Mouse (Mus musculus): Measurements from ENCODE around the gene Macrod2. TPM values are rescaled to one million over a fixed set of nuclear protein-coding genes. Genes with fewer than 3 reads are reported as not detected.

Macrod2 gene
- total RNA-seq, 1 experiment from 2014 or later = 7.7 TPM

DNA sequence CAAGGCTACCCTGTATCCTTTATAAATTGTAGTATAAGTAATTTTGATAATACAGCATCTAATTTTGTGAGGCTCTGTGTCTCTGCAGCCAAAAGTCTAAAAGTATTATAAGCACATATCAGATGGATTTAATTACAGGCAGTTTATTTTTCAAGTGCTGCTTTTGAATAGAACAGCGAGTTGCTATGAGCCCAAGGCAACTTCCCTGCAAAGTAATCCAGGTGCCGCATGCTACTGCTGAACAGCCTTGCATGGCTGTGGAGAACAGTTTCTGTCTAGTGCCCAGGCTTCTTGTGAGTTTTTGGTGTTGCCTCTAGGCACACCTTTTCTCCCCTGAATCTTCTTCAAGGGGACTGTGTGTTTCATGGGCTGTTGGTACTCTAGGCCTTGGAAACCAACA, 517.8 kb downstream of the Macrod2 start:
- no peak for ATAC-seq (replicated peaks in 1 of 2; ENCODE audit: insufficient read depth in 1 of 2, low FRiP score in 2 of 2, low TSS enrichment in 1 of 2, low read depth in 1 of 2, poor library complexity in 2 of 2, severe bottlenecking in 2 of 2)

DNA sequence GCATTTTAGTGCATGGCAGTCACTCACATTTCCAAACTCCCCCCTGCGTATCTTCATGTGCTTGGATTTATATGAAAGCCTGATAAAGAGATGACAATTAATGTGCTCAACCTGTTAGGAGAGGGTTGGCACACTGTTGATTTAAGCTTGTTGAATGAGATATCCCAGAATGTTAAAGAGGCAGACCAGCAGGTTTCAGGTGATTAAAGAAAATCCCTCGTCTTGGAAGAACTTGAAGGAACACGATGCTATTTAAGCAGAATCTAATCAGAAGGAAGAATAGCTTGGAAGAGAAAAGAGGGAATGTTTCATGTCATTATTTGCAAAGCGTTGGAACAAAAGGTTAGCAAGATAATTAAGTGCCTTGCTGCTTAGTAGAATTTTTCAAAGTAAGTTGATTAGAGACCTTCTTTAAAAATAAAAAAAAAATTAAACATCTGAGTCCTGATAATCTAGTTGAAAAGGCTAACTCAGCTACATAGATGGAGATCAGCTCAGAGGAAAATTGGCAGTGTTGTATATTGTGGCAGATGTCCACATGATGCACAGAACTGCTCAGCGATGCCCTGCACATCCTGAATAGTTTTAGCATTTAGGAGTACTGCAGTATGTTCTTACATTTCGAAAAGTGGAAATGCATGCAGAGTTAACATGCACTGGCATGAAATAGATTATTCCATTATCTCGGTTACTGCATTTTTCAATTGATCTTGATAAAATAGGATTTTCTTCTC, 518.7 kb downstream of the Macrod2 start:
- ATAC-seq (replicated peaks in 1 of 2; ENCODE audit: insufficient read depth in 1 of 2, low FRiP score in 2 of 2, low TSS enrichment in 1 of 2, low read depth in 1 of 2, poor library complexity in 2 of 2, severe bottlenecking in 2 of 2) = no peak

DNA sequence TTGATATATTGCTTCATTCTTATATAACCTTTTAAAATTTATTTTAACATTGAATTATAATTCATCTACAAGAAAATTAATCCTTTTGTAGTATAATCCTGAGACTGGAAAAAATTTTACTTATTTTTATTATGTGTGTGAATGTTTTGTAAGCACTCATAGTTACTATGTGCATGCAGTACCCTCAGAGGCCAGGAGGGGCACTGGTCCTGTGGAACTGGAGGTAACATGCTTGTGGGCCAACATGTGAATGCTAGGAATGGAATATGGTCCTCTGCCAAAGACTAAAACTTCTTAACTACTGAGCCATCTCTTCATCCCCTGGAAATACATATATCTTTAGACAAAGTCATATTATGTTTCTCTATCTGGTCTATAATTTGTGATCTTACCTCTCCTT, 531.8 kb downstream of the Macrod2 start:
- ATAC-seq (replicated peaks in 1 of 2; ENCODE audit: insufficient read depth in 1 of 2, low FRiP score in 2 of 2, low TSS enrichment in 1 of 2, low read depth in 1 of 2, poor library complexity in 2 of 2, severe bottlenecking in 2 of 2) = no peak

DNA sequence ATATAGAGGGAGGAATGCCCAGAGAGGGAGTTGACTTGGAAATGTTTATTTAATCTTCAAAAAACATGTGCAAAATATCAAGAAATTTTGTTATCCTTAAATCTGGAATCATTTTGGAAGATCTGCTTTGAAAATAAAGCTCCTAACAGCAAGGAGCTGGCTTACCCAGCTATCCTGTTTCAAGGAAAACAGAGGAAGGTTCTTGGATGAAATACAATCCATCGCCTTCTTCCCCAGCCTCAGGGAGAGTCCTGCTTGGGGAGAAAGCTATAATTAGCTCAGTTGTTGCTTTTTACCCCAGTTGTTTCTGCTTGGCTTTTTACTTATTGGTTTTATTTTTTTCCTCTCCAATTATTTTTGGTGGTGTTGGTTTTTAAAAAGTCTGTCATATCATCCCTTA, 539.4 kb downstream of the Macrod2 start:
- no peak for ATAC-seq (replicated peaks in 1 of 2; ENCODE audit: insufficient read depth in 1 of 2, low FRiP score in 2 of 2, low TSS enrichment in 1 of 2, low read depth in 1 of 2, poor library complexity in 2 of 2, severe bottlenecking in 2 of 2)

DNA sequence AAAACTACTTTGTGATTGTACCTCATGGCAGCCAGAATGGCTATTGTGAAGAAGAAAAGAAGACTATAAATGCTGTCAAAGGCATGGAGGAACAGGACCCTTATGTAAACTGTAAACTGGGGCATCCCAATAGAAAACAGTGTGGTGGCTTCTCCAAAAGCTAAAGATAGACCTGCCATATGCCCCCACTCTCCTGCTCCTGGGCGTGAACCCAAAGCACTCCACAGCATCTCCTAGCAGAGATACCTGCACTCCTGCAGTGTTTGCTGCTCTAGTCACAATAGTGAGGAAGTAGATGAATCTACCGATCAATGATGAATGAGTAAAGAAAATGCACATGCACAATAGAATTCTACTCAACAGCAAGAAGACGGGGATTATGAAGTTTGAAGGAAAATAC, 554.4 kb downstream of the Macrod2 start:
- ATAC-seq (replicated peaks in 1 of 2; ENCODE audit: insufficient read depth in 1 of 2, low FRiP score in 2 of 2, low TSS enrichment in 1 of 2, low read depth in 1 of 2, poor library complexity in 2 of 2, severe bottlenecking in 2 of 2) = no peak

DNA sequence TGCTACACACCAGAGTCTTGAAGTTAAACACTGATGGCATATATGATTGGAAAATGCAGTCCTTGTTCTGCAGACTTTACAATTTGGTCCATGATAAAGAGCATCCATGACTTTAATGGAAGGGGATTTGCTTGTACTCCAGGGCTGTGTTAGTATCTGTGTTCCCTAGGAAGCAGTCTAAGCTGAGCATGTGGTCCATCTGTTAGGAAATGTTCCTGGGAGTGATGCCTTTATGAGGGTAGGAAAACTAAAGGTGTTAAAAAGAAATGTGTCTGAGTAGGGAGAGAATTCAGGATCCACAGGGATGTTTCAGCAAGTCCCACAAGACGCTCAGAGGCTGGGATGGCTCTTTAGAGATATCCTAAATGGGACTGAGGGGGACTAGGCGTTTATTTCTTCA, 564.1 kb downstream of the Macrod2 start:
- ATAC-seq (replicated peaks in 1 of 2; ENCODE audit: insufficient read depth in 1 of 2, low FRiP score in 2 of 2, low TSS enrichment in 1 of 2, low read depth in 1 of 2, poor library complexity in 2 of 2, severe bottlenecking in 2 of 2) = no peak

DNA sequence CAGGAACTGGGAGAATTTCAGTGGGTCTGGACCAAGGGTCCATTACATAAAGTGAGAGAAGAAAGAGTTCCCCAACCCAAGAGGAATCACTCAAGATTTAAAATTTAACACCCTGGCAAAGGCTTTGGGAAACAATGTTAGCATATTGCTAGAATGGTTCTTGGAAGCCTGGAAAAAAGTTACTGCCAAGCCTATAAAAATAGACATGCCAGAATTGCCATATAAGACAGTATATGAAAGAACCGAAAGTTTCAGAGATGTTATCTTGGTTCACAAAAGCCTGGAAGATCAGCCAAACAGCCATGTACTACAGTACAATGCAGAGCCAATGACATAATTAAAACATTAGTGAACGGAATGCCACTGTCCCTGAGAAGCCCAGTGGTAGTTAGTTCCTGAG, 575.1 kb downstream of the Macrod2 start:
- no peak for ATAC-seq (replicated peaks in 1 of 2; ENCODE audit: insufficient read depth in 1 of 2, low FRiP score in 2 of 2, low TSS enrichment in 1 of 2, low read depth in 1 of 2, poor library complexity in 2 of 2, severe bottlenecking in 2 of 2)

DNA sequence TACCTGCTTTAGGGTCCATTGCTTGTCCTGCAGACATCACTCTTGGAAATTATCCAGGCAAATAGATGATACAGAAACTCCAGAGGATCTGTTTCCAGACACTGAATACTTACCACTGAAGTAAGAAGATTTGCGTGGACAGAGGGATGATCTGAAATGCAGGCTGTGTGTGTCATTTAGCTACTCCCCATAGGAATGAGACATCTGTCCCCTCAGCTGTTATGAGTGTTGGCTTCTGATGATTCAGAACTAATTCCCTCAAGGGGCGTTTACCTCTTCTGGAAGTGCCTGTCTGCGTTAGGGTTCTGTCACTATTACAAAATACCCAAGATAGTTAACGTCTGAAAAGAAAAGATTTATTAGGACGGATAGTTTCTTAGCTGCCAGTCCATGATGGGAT, 576.7 kb downstream of the Macrod2 start:
- ATAC-seq (replicated peaks in 1 of 2; ENCODE audit: insufficient read depth in 1 of 2, low FRiP score in 2 of 2, low TSS enrichment in 1 of 2, low read depth in 1 of 2, poor library complexity in 2 of 2, severe bottlenecking in 2 of 2) = no peak

DNA sequence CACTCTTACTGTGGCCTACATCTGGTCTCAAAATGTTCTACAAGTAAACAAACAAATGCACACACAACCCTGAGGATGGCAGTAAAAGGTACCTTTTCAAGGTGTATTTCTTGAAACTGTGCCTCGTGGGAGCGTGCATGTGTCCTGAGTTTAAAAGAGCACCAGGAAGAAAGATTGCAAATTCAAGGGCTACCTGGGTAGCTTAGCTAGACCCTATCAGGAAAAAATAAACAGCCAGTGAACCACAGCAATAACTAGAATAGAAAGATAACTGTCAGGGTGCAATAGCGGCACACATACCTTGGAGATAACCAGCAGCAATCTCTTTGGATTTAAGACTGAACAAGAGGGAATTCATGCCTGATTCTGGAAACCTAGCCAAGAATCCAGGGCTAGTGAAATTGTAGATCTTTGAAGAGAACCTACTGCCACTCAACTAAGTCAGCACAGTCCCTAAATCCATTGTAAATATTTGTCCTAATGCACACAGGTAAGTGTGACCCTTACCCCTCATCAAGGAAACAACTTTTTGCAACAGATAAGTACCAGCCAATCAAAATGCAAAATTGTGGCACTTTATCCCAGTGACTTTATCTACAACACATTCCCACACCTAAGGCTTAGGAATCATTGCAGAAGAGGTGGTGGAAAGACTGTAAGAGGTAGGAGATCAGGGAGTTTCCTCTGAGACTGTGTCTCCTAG, 590.7 kb downstream of the Macrod2 start:
- ATAC-seq (replicated peaks in 1 of 2; ENCODE audit: insufficient read depth in 1 of 2, low FRiP score in 2 of 2, low TSS enrichment in 1 of 2, low read depth in 1 of 2, poor library complexity in 2 of 2, severe bottlenecking in 2 of 2) = no peak

DNA sequence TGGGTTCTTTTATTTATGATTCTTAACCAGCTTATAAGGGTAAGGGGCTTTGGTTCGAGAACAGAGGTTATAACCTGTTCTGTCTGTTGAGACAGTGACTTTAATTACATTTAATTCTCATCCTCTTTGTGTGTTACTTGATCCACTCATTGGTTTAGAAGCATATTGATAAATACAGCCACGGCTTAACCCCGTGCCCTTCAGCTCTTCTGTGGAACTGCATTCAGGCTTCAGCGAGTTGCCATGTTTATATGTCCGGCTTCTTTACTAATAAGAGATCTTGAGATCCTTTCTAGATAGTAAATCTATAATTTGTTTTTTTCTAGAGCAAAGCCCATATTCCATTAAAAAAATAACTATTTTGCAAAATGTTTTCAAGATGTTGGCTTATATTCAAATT, 608.7 kb downstream of the Macrod2 start:
- ATAC-seq (replicated peaks in 1 of 2; ENCODE audit: insufficient read depth in 1 of 2, low FRiP score in 2 of 2, low TSS enrichment in 1 of 2, low read depth in 1 of 2, poor library complexity in 2 of 2, severe bottlenecking in 2 of 2) = no peak

DNA sequence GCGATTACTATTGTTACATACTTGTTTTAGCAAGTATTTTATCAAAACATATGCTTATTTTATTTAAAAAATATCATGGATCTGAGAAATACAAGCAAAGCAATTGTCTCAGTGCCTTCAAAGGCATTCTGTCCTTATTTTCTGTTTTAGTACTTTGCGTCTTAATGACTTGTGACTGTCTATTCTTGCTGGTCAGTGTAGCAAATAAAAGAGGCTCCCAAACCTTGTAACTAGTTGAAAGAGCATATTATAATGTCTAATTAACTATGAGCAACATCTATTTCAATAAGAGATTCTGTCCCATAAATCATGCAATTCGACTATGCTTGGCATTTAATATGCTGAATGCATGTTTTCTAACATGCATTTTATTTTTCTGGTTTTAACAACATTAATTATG, 609.2 kb downstream of the Macrod2 start:
- ATAC-seq (replicated peaks in 1 of 2; ENCODE audit: insufficient read depth in 1 of 2, low FRiP score in 2 of 2, low TSS enrichment in 1 of 2, low read depth in 1 of 2, poor library complexity in 2 of 2, severe bottlenecking in 2 of 2) = no peak

DNA sequence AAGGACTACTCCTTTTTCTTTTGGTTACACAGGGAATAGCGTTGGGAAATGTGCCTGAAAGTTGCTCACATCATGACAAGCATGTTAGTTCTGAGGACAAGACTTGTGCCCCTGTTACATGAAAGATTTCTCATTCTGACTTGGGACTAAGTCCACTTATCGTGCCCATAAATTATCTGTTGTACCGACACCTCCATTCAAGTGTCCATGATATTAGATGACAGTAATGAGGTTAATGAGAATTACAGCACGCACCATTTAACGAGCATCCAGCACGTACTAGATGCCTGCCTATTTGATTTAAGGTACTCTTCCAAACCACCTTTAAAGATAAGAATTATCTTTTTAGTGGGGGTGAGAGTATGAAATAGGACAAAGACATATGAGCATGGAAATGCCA, 610.5 kb downstream of the Macrod2 start:
- ATAC-seq (replicated peaks in 1 of 2; ENCODE audit: insufficient read depth in 1 of 2, low FRiP score in 2 of 2, low TSS enrichment in 1 of 2, low read depth in 1 of 2, poor library complexity in 2 of 2, severe bottlenecking in 2 of 2) = no peak

DNA sequence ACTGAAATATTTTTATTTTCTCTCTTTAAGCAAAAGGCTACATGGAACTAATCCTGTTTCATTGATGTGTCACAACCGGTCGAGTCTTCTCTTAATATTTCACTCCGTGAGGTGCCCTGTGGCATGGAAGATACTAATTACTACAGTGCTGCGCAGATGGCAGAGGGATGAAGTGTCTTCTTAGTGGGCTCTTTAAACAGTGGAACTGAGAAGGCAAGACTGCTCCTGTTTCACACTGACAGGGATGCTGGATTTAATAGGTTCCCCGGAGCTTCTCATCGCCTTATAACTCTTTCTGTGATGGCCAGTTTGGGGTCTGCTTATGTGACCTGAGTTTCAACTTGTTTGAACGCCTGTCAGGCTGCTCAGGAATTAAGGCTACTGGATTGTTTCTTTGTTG, 612.6 kb downstream of the Macrod2 start:
- no peak for ATAC-seq (replicated peaks in 1 of 2; ENCODE audit: insufficient read depth in 1 of 2, low FRiP score in 2 of 2, low TSS enrichment in 1 of 2, low read depth in 1 of 2, poor library complexity in 2 of 2, severe bottlenecking in 2 of 2)

DNA sequence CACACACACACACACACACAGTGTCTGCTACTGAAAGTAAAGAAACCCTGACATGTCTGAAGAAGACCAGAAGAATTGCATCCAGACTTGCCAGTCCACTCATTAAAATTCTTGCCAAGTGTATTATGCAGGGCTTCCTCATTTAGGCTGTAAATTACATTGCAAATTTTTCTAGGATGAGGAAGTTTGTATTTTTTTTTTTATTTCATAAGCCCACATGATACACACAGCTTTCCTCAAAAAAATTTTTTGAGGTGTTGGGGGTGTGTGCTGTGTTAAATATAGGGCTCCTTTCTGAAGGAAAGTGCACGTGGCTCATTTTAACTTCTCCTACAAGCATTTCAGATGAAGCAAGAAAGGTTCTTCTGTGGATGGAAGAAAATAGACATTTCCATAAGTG, 613.3 kb downstream of the Macrod2 start:
- ATAC-seq (replicated peaks in 1 of 2; ENCODE audit: insufficient read depth in 1 of 2, low FRiP score in 2 of 2, low TSS enrichment in 1 of 2, low read depth in 1 of 2, poor library complexity in 2 of 2, severe bottlenecking in 2 of 2) = peak; percentile 65

DNA sequence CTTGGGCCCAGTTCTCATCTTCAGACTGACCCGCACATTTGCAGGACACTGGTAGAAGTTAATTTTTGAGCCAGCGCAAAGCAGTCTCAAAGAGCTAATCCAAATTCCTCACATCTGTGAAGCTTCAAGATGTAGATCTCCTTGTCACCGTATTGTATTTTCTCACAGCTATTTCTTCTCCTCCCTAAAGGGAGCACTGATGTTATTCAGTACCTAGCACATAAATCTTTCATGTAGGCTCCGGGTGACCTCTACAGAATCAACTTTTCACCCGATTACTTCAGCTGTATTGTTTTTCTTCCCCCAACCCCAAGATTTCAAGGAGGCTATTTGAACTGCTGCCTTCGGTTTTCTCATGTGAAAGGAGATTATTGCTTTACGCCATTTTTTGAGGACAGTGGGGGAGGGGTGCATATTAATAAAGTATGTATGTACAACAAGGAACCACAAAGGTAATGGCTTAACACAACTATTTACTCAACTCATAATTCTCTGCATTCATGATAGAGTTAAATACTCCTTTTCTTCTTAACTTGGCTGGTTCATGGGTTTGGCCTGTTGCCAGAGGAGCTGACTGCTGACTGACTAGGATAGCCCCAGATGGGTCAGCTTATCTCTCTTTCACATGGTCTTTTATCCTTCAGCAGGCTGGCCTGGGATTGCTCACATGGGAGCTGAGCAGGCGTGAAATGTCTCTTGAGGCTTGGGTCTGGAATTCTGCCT, 618.5 kb downstream of the Macrod2 start:
- ATAC-seq (replicated peaks in 1 of 2; ENCODE audit: insufficient read depth in 1 of 2, low FRiP score in 2 of 2, low TSS enrichment in 1 of 2, low read depth in 1 of 2, poor library complexity in 2 of 2, severe bottlenecking in 2 of 2) = no peak

DNA sequence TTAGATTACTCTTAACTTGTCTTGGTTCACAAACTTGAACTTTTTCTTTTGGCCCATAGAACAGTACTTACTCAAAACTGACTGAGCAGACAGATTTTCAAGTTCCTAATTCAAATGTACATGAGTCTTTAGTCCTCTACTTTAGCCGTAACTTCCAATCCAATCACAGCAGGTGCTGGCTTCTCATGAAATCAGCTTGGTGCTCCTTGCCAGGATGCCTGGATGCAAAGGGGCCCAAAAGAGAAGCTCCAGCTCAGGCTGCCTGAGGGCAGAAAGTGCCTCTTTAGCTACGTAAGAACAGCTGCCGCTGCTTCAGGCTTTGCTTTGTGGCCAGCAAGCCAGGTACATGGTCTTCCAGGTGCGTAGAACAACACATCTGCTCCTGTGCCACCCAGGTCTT, 627.9 kb downstream of the Macrod2 start:
- no peak for ATAC-seq (replicated peaks in 1 of 2; ENCODE audit: insufficient read depth in 1 of 2, low FRiP score in 2 of 2, low TSS enrichment in 1 of 2, low read depth in 1 of 2, poor library complexity in 2 of 2, severe bottlenecking in 2 of 2)

DNA sequence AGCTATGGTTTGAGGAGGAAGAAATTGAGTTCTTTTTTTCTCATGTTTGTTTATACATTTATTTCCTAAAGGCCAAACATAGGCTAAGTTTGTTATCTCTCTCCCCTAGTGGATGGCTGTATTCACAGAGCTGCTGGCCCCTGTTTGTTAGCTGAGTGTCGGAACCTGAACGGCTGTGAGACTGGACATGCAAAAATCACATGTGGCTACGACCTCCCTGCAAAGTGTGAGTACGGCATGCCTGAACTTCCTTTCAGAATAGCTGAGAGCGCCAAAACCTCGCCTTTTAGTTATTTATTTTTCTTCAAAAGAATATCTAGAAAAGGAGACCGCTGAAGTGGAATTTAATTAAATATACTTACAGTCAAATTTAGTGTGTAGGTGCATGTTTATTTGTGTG, 628.8 kb downstream of the Macrod2 start:
- no peak for ATAC-seq (replicated peaks in 1 of 2; ENCODE audit: insufficient read depth in 1 of 2, low FRiP score in 2 of 2, low TSS enrichment in 1 of 2, low read depth in 1 of 2, poor library complexity in 2 of 2, severe bottlenecking in 2 of 2)

DNA sequence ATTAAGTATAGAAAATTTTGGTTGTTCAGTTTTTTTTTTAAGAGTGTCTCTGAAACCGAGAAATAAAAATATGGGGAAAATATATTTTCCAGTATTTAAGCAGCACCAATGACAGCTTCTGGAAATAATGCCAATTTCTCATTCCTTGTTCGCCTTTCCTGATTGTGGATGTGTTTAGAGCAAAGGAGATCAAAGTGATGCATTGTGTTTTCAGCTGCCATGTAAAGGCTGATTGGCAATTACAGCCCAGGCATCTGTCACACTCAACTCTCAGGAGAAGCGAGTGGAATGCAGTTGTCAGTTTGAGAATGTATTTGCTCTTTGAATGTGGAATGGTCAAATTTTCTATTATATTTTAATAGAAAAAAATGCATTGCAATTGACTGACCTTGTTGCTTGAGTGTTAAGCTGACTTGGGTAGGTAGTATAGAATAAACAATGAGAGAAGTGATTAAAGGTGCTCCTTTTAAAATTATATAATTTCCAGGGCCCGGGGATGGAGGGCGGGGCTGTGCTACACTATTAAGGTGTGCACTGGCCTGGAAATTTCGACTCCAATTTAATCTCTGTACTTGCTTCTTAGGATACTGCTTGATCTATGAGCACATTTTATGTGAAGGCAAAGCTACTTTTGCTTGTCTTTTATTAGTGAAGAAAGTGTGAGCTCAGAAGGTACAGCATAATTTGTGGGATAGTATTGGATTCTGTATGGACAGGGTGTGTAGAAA, 629.4 kb downstream of the Macrod2 start:
- no peak for ATAC-seq (replicated peaks in 1 of 2; ENCODE audit: insufficient read depth in 1 of 2, low FRiP score in 2 of 2, low TSS enrichment in 1 of 2, low read depth in 1 of 2, poor library complexity in 2 of 2, severe bottlenecking in 2 of 2)
